Mouse (Mus musculus) myocyte (in vitro differentiated cells): ENCODE data around the gene Ubqln1.
"Not testable (repeated sequence)": the region's sequence is repeated elsewhere in the genome, so short reads cannot be mapped to it uniquely, and the experiment has no call there.

Experiments
- POLR2A ChIP-seq: IDR thresholded peaks from one replicate; pipeline ENCODE4 v1.6.1; 2011; ENCODE audit warnings: low read depth, mild to moderate bottlenecking, control low read depth, moderate library complexity; ENCODE audit not compliant: insufficient read length
- POLR2AphosphoS2 ChIP-seq: IDR thresholded peaks from one replicate; pipeline ENCODE4 v1.6.1; 2011; ENCODE audit warnings: low read depth, control low read depth; ENCODE audit not compliant: insufficient read length

DNA sequence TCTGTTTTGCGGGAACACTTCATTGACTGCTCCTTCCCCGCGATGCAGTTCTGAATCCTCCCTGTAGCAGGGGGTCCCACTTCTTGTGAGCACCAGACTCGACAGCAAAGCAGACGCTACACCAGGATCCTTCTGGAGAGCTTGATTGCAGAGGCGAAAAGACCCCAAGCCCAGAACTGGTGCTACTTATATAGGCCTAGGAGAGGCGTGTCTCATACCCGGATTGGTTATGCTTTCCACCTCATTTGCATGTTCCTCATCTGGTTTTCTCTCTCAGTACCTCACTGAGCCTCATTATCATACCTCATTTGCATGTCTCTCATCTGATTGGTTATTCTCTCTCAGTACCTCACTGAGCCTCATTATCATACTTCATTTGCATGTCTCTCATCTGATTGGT is 68.8 kb downstream of the Ubqln1 start:
- not testable (repeated sequence) for TF ChIP-seq POLR2A, POLR2AphosphoS2
